Mouse (Mus musculus): ENCODE data around the gene Plekhg5.

Plekhg5 gene

GRCm38 (mm10) chr4:152070494-152071396 lies 1.6 kb upstream of the Plekhg5 start:
- no peak for DNase-seq

- no peak for DNase-seq
Measured at GRCm38 (mm10) chr4:152072655-152073054, 357 bp downstream of the Plekhg5 start.

GRCm38 (mm10) chr4:152073715-152074114 lies 1.4 kb downstream of the Plekhg5 start:
- no peak for DNase-seq

GRCm38 (mm10) chr4:152074548-152074947 lies 2.2 kb downstream of the Plekhg5 start:
- no peak for DNase-seq

- no peak for DNase-seq
Measured at GRCm38 (mm10) chr4:152077191-152077590, 4.9 kb downstream of the Plekhg5 start.

GRCm38 (mm10) chr4:152078105-152078530 lies 5.8 kb downstream of the Plekhg5 start:
- no peak for DNase-seq

- no peak for DNase-seq
Measured at GRCm38 (mm10) chr4:152079261-152079660, 7.0 kb downstream of the Plekhg5 start.

GRCm38 (mm10) chr4:152079931-152080330 lies 7.6 kb downstream of the Plekhg5 start:
- DNase-seq = no peak

GRCm38 (mm10) chr4:152083611-152084220 lies 11.4 kb downstream of the Plekhg5 start:
- DNase-seq = no peak

- no peak for DNase-seq
Measured at GRCm38 (mm10) chr4:152084616-152085015, 12.3 kb downstream of the Plekhg5 start.

- peak; percentile 57 for DNase-seq
Measured at GRCm38 (mm10) chr4:152086505-152087210, 14.4 kb downstream of the Plekhg5 start.

- no peak for DNase-seq
Measured at GRCm38 (mm10) chr4:152087211-152088081, 15.1 kb downstream of the Plekhg5 start.

- peak; percentile 43 for DNase-seq
Measured at GRCm38 (mm10) chr4:152088133-152088532, 15.8 kb downstream of the Plekhg5 start.

GRCm38 (mm10) chr4:152088556-152089120 lies 16.3 kb downstream of the Plekhg5 start:
- DNase-seq = peak; percentile 56

- no peak for DNase-seq
Measured at GRCm38 (mm10) chr4:152090191-152090590, 17.9 kb downstream of the Plekhg5 start.

GRCm38 (mm10) chr4:152092751-152093293 lies 20.5 kb downstream of the Plekhg5 start:
- DNase-seq = no peak

- no peak for DNase-seq
Measured at GRCm38 (mm10) chr4:152094233-152094632, 21.9 kb downstream of the Plekhg5 start.

- DNase-seq = peak; percentile 70
Measured at GRCm38 (mm10) chr4:152095937-152096910, 23.9 kb downstream of the Plekhg5 start.

GRCm38 (mm10) chr4:152096927-152097326 lies 24.6 kb downstream of the Plekhg5 start:
- DNase-seq = no peak
